Mouse (Mus musculus) layer of hippocampus, adult 11-12 months (tissue): Measurements from ENCODE around the gene Sipa1l1.

Experiments
- DNase-seq: peaks from one replicate; pipeline ENCODE4 v3.0.0; 2022; ENCODE audit warnings: low spot score

The Sipa1l1 gene

DNA sequence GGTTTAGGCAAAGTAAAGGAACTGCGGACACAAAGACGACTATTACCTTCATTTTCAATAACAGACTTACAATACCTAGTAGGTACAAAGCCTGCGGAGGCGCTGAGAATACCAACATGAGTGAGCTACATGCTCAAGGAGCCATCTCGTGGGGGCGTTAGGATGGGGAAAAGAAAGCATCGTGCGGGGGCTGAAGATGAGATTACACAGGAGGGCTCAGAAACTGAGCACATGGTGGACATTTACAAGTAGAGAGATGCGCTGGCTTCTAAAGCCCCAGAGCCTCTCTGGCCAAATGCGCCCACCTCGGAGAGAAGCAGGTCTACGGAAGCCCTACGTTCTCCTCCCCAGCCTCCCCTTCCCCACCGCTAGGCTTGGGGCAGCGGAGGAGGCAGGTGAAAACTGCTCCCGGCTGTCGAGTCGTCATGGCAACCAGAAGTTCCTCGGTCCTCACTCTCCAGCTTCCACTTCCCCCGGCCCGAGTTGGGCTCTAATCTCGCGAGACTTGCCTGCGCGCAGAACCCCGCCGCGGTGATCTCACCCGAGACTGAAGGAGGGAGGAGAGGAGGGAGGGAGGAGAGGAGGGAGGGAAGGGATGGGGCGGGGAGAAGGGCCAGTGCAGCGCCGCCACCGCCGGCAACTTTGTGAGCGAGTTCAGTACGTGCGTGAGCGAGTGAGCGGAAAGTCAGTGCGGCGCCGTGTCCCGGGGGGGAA lies at the start of gene Sipa1l1:
Gene Sipa1l1, plus strand, starts transcription at position 501 of the 714 bp plus-strand sequence.
- DNase-seq: peak; percentile 96

DNA sequence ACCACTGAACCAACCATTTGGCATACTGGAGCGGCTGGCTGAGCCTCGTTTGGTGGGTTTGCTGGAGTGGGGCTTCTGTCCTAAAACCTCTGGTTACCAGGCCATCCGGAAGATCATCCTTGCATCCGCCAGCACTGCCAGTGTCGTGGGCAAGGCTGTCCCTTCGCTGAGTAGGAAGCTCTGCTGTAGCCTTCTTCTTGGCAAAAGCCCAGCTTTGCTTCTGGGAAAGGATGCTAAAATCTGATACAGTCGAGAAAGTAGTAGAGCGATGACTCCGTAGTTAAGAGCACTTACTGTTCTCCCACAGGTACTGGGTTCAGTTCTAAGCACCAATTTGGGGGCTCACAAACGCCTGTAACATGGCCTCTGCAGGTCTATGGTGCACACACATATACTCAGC lies 47.2 kb upstream of the Sipa1l1 start:
- DNase-seq: no peak

DNA sequence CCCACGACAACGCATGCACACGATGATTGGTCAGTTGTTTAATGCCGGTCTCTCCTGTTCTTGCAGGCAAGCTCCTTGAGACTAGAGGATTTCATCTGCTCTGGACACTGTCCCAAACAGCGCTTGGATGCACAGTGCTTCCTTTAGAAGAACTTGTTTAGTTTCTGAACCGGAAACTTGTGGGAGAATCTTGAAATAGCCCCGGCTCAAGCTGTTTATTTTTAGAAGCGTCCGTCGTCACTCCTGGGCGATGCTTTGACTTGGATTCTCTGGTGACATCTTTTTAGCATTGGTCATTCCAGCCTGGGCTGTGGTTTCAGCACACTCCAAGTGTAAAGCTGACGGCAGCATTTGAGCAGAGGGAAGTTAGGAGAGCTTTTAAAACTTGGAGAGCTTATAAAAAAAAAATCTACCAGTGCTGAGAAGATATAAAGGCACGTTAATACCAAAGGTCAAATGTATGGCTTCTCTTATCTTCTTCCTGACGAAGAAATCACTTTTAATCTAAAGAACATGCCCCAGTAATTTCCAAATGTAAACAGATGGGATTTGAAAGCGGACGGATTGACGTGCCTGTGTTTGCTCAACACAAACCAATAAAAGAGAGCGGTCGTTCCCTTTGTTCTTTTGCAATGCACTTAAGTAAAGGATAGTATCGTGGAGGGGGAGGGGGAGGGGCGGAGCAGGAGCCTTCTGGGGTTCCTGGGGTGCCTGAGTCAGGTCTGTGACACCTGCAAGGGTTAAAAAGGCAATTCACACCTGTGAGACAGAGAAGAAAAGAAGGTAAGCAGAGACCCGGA lies 46.5 kb upstream of the Sipa1l1 start:
- peak; percentile 48 for DNase-seq

DNA sequence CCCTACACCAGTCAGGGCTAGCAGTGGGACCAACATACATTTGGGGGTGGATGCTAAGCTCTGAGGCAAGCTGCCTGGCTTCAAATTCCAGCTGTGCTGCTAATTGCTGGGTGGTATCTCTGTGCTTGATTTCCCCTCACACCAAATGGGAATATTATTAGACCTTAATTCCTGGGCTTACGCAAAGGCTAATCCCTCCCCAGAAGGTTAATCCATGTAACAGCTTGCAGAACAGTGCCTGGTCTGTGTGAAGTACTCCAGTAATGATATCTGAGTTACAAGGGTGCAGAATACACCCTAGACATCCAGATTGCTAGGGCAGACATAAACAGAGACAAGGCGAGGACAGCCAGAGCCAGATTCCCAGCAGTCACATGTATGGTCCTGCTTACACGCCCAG lies 42.3 kb upstream of the Sipa1l1 start:
- no peak for DNase-seq

GRCm38 (mm10) chr12:82139234-82140166 lies 29.6 kb upstream of the Sipa1l1 start:
- DNase-seq: no peak

GRCm38 (mm10) chr12:82143371-82143770 lies 25.7 kb upstream of the Sipa1l1 start:
- no peak for DNase-seq

GRCm38 (mm10) chr12:82145173-82145572 lies 23.9 kb upstream of the Sipa1l1 start:
- no peak for DNase-seq

DNA sequence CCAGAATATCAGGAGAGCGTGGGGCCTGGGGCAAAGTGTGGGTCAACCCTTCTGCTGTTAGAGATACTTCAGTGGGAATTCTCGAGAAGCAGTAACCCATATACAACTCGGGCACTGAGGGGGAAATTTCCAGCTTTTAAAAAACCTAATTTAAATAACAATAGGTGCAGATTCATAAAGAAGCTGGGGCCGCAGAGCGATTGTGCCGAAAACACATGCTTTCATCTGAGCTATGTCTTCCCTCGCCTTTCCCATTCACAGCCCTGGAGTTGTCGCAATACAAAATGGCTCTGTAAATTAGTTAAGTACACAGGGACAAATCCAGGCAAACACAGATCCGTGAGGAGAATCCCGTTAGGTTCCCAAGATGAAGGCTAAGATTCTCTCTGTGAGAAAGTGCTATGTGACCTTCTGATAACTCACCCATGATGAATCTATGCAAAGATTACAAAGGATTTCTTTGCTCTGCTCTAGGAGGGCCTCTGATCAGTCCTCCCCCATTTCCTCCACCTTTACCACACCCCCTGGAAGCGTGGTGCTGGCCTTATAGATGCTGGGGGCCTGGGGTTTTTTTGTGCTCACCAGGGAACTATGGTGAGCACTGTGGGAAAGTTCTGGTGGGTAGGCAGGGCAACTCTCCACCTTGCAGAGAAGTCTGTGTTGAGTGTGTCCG lies 22.0 kb upstream of the Sipa1l1 start:
- DNase-seq: no peak

DNA sequence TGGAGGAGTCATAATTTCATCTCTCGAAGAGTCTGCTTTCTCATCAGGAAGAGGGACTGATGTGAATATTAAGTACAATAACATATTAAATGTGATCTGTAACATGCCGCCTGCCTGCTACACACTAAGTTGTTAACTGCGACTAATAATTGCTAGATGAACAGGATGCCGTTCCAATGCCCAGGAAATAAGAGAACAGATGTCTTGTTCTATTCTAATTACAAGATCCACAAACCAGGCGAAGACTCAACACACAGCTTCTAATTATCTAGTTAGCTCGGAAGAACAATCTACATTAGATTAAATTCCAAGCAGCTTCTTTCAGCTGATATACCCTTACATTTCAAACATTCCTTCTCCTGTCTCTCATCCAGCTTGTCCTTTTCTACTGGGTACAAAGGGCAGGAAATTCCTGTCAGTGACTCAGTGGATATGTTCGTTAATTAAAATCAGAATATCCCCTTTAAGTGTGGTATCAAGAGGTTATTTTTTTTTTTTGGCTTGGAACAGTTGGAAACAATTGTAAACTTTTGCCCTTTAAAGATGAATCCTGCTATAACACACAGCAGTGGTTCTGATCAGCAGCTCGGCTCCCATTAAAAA lies 20.7 kb upstream of the Sipa1l1 start:
- DNase-seq: no peak

DNA sequence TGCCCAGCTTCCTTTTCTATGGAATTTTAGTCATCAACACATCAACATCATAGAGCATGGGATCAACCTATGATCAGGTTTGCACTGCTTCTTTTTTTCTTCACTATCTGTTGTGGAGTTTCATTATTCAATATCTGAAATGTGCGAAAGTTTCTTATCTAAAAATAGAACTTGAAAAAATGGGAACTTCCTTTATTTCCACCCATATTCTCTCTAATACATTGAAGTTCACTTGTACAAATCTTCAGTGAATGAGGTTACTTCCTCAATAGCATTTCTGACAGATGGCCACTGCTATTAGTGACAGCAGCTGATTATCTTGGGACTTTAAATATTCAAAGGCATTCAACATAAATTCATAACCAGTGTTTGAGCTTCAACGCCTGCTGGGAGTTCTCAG lies 18.1 kb upstream of the Sipa1l1 start:
- DNase-seq: no peak

DNA sequence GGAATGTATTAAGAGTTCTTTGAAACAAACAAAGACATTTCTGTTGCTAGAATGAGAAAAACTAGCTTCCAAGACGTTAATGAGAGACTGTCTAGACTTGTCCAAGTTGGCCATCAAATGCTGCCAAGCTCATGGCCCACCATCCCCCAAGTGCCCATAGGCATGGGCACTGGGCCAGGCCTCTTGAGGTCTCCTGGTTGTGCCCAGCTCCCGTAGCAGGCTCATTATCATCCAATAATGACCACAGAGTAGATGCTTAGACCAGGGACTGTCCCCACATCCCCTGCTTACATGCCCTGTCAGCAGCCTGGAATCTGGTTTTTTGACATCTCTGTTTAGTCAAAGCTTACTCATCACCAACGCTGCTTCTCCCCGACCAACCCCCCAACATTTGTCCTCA lies 14.6 kb upstream of the Sipa1l1 start:
- DNase-seq: no peak

DNA sequence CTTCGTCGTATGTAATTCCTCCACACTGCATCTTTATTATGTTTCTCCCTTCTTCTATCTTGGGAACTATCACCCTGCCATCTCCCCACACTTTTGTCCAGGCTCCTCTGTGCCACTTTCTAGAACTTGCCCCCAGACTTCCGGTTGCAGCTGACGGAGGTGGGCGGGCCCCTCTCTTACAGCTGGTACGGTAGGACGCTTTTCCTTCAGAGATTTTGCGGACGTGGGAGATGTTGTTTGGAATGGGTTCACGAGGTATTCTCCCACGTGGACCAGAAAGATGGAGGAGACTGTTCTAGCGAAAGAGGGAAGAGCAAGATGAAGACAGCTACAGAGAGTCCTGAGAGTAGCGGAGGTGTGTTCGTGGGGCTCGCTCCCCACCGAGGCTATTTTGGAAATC lies 10.6 kb upstream of the Sipa1l1 start:
- no peak for DNase-seq

GRCm38 (mm10) chr12:82159372-82159771 lies 9.7 kb upstream of the Sipa1l1 start:
- no peak for DNase-seq

DNA sequence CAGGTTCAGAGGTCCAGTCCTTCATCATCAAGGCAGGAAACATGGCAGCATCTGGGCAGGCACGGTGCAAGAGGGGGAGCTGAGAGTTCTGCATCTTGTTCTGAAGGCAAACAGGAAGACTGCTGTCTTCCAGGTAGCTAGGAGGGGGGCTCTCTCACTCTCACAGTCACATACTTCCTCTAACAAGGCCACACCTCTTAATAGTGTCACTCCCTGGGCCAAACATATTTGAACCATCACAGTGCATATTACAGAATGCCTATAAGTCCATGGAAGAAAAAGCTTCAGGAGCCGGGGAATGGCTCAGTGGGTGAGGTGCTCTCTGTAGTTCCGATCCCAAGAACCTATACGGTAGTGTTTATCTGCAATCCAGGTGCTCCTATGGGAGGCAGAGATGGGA lies 3.5 kb upstream of the Sipa1l1 start:
- no peak for DNase-seq

DNA sequence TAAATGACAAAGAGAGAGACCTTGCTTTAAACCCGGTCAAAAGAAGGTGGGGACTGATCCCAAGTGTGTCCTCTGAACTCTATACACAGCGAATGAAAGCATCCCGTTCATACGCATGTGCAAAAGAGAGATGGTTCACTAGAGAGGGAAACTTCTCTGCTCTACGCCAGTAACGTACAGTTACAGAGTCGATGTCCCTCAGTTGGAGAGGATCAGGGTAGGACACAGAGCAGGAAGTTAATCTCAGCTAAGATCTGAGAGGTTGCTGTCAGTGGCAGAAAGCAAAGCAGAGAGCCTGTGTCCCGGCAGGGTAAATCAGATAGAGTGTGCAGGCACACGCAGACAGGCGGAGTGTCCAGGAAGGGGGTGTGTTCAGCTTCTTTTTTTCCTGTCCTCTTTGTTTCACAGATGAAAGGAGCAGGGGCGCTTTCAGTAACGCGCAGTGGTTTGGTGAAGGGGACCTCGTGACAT lies 3.0 kb upstream of the Sipa1l1 start:
- no peak for DNase-seq

DNA sequence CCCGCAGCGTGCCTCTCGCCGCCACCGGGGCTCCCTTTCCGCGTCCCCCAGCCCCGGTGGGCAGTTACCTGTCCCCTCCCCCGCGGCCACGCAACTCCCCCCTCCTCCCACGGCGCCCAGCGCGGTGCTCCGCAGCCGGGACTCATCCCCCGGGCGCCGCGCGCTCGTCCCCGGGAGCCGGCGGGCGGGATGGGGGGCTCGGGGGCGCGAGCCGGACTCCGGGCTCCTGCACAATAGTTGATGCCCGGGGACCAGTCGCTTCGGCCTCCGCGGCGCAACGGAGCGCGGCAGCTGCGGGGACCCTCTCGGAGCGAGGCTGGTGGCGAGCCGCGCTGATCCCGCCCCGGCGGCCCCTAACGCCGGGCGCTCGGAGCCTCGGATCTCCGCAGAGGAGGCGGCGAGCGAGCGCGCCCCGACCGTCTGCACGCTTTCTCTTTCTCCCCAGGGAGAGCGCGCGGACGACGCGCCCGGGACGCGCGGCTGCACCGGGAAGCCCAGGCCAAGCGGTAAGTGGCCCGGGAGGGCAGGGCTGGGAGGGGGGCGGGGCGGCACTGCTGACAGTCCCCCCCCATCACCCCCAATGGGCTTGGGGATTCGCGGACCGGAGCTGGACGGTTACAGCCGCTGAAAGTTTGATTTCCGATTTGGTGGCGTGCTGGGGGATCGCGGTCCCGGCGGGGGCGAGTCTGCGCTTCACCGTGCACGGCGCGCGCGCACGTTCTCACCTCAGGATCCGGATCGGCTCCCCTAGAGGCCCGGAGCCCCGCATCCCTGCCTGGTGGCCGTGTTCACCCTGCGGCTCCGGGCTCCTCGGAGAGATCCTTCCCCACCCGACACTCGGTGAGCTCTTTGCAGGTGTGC lies 681 bp downstream of the Sipa1l1 start:
- DNase-seq: peak; percentile 74

DNA sequence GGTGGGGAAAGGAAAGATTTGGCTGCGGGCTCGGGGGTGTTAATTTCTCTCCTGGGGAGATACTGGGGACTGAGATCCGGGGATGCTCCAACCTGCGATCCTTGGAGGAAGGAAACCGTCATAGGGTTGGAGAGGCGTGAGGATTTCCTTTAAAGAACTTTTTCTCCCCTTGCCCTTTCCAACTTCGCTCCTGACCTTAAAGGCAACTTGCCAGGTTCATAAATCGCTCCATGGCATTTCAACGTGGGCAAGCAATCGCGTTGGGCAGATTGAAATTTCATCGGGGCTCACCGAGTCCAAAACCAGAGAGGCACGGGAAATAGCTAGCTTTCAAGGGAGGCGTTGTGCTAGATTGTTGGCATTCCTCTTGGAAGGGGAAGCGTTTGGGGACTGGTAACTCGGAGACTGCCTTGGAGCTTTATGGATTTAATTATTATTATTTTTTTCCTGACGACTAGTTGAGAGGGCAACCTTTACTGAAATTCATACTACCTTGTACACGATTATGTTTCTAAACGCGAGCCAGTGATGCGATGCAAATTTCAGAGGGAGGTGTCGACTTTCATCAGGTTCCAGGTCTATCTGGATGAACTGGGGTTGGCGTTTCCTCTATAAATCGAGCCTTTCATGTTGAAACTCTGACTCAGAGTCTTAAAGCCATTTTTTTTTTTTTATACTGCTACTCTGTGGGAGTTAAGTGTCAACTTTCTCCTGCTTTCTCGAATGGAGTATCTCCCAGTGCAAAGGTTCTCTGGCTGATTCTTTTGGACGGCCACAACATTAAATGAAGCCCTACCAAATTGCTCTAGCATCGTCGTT lies 1.6 kb downstream of the Sipa1l1 start:
- DNase-seq: no peak

- peak; percentile 54 for DNase-seq
Observed at GRCm38 (mm10) chr12:82171591-82171990, 2.5 kb downstream of the Sipa1l1 start.

DNA sequence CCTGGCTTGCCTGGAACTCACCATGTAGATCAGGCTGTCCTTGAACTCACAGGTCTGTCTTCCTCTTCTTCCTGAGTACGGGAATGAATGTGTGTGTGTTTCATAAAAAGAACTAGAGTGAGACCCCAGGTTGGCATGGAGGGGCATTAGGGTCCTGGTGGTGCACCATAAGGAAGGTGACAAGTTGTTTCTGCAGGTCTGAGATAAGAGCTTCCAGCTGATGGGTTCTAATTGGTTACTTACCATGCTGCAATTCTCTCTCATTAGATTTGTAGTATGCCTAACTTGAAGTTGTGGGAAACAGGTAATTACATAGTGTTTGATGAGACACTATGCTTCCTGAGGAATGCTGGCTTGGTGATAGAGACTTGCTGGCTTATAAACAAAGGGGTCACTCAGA lies 4.5 kb downstream of the Sipa1l1 start:
- no peak for DNase-seq
